ENCODE assay signal across 8 mouse cellular contexts in the genomic region with DNA sequence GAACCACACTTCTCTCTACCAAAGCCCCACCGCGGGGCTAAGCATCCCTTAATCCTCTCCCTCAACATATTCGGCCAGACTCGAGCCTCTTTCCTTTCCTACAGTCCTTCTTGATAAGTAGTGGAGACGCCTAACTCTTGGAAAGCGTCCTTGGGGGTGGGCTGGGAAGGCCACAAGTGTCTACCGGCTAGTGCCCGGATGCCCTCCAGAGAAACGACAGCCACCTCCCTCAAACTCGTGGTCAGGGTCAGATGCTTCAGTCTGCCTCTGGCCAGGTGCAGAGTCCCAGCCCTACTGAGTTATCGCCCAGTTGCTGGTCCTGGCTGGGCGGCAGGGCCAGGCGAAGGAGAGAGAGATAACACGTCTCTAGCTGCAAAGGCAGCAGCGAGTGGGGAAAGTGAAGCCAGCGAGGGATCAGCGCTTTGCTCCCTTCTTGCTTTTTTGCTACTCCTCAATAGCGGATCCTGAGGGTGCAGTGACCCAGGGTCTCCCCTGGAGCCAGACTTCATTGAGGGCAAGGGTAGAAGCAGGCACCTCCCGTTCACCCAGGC. TPM values are rescaled to one million over a fixed set of nuclear protein-coding genes. Genes with fewer than 3 reads are reported as not detected.
DNase-seq lines count a peak whose midpoint lies in the region; ATAC-seq and TF ChIP-seq lines count a peak whose summit lies in the region.

No protein-coding gene starts in this region.

- H3K9ac ChIP-seq in heart, embryonic 14.5 days (ENCODE audit: low read length), result peak overlapping the region; percentile 70
- peak overlapping the region; percentile 74 for H3K9ac ChIP-seq in liver, embryonic 11.5 days (ENCODE audit: low read depth, low read length)

- TF ChIP-seq CTCF in left cerebral cortex, adult 2 months (IDR thresholded peaks at IDR 0.05), result no peak
- no peak for TF ChIP-seq CTCF in small intestine, adult 2 months (IDR thresholded peaks at IDR 0.05; ENCODE audit: extremely low read depth, insufficient read length, insufficient replicate concordance, low read depth, low read length)

- H3K27ac ChIP-seq in left cerebral cortex, adult 2 months, result 0 out of 2 replicates have a peak overlapping the region, but pooled peaks have one; percentile 13
- H3K27ac ChIP-seq in heart, embryonic 14.5 days (replicated peaks in 1 of 2; ENCODE audit: control insufficient read depth in 1 of 2, insufficient read depth in 1 of 2, low read depth in 2 of 2, low read length in 2 of 2), result peak overlapping the region; percentile 7 to 63; a peak in 2 of 4 replicates
- peak overlapping the region; percentile 44 for H3K27ac ChIP-seq in liver, embryonic 11.5 days (ENCODE audit: low read depth, low read length)
- H3K27ac ChIP-seq in small intestine, adult 2 months (ENCODE audit: insufficient read depth, low read depth, low read length), result peak overlapping the region; percentile 39; the same call in 1 of the 2 replicates

- ATAC-seq in heart, embryonic 14.5 days (ENCODE audit: insufficient number of reproducible peaks, insufficient read depth, low FRiP score, low read depth), result no peak
- ATAC-seq in liver, embryonic 11.5 days (replicated peaks; ENCODE audit: low FRiP score), result peak; percentile 55

- peaks cover 8% of the 10 kb centered on the region for H3K27me3 ChIP-seq in heart, embryonic 14.5 days (ENCODE audit: control insufficient read depth, insufficient read depth, low read length)
- H3K27me3 ChIP-seq in liver, embryonic 11.5 days (replicated peaks; ENCODE audit: control insufficient read depth, insufficient read depth, low read length), result peaks cover 24% of the 10 kb centered on the region
- no peaks in the 10 kb centered on the region; the same call in 1 of the 2 replicates for H3K27me3 ChIP-seq in small intestine, adult 2 months (ENCODE audit: control insufficient read depth, insufficient read depth, low read length)

- H3K4me1 ChIP-seq in heart, embryonic 14.5 days (ENCODE audit: control insufficient read depth in 2 of 2, insufficient read depth in 2 of 2, low read length in 2 of 2), result peaks cover 21 to 29% of the 10 kb centered on the region in 2 experiments
- H3K4me1 ChIP-seq in liver, embryonic 11.5 days (replicated peaks; ENCODE audit: control insufficient read depth, insufficient read depth, low read length), result peaks cover 32% of the 10 kb centered on the region
- peaks cover 32% of the 10 kb centered on the region for H3K4me1 ChIP-seq in small intestine, adult 2 months (ENCODE audit: control insufficient read depth, insufficient read depth, insufficient read length, low read length)

- H3K9me3 ChIP-seq in heart, embryonic 14.5 days (ENCODE audit: control insufficient read depth, low read length), result no peaks in the 10 kb centered on the region
- no peaks in the 10 kb centered on the region for H3K9me3 ChIP-seq in liver, embryonic 11.5 days (ENCODE audit: control insufficient read depth, low read length)

- TF ChIP-seq POLR2A in small intestine, adult 2 months (IDR thresholded peaks at IDR 0.05; ENCODE audit: low read depth, low read length), result no peak

- peak overlapping the region; percentile 98 for H3K4me2 ChIP-seq in heart, embryonic 14.5 days (ENCODE audit: low read length)
- peak overlapping the region; percentile 99 for H3K4me2 ChIP-seq in liver, embryonic 11.5 days

- DNase-seq in left cerebral cortex, adult 2 months (ENCODE audit: extremely low spot score in 1 of 2, low spot score in 2 of 2), result no peak
- DNase-seq in left cerebral cortex, postnatal 4 days, result no peak
- DNase-seq in c-Kit-positive CD71-positive TER-119-positive erythroid progenitor cells, embryonic 14.5 days (ENCODE audit: low spot score), result peak; percentile 58
- peak; percentile 76 for DNase-seq in liver, embryonic 11.5 days (ENCODE audit: low spot score)
- DNase-seq in left cerebral cortex, postnatal 14 days (ENCODE audit: low spot score in 2 of 2), result no peak
- DNase-seq in thymus, postnatal 36 days, result no peak

- WGBS in heart, embryonic 14.5 days, result 2% methylated on average over 19 of the region's 19 CpGs
- 4% methylated on average over 19 of the region's 19 CpGs for WGBS in liver, embryonic 11.5 days
- WGBS in small intestine, adult 2 months, result 15% methylated on average over 19 of the region's 19 CpGs

- no peaks in the 10 kb centered on the region for H3K36me3 ChIP-seq in heart, embryonic 14.5 days (ENCODE audit: control insufficient read depth, insufficient read depth, low read length)
- no peaks in the 10 kb centered on the region for H3K36me3 ChIP-seq in liver, embryonic 11.5 days (ENCODE audit: control insufficient read depth, insufficient read depth, low read length)
- no peaks in the 10 kb centered on the region; the same call in 1 of the 2 replicates for H3K36me3 ChIP-seq in small intestine, adult 2 months (ENCODE audit: control insufficient read depth, insufficient read depth, low read length)

- peak overlapping the region; percentile 48 for H3K4me3 ChIP-seq in left cerebral cortex, adult 2 months
- peak overlapping the region; percentile 52 to 56 for H3K4me3 ChIP-seq in heart, embryonic 14.5 days (ENCODE audit: control insufficient read depth in 1 of 2, insufficient read depth in 1 of 2, low read depth in 1 of 2, low read length in 2 of 2)
- H3K4me3 ChIP-seq in liver, embryonic 11.5 days (ENCODE audit: low read depth, low read length), result peak overlapping the region; percentile 57
- peak overlapping the region; percentile 66 for H3K4me3 ChIP-seq in small intestine, adult 2 months (ENCODE audit: low read depth, low read length)

- intact Hi-C loops in left cerebral cortex, adult 2 months (cut with DNase I), result no loop called here
- intact Hi-C loops in left cerebral cortex, postnatal 4 days (cut with DNase I), result no loop called here
- intact Hi-C loops in left cerebral cortex, postnatal 14 days (cut with DNase I), result no loop called here

RNA-seq across cellular contexts. Expression of a gene that starts 0.6 kb away (rescaled TPM):
- 1 to 10 TPM; 1.4 to 1.7 TPM for total RNA-seq in left cerebral cortex, adult 2 months (2021)
- total RNA-seq in left cerebral cortex, postnatal 4 days (2021), result under 1 TPM; 0.50 to 0.54 TPM
- 1.6 and 1.8 TPM in 2 replicates for polyA plus RNA-seq in heart, embryonic 14.5 days (2014; fragmentation: Nextera tagmentation; extraction: Ambion mirVana)
- 3.9 and 4.2 TPM in 2 replicates for polyA plus RNA-seq in liver, embryonic 11.5 days (2014; fragmentation: Nextera tagmentation; extraction: Ambion mirVana)
- polyA plus RNA-seq in small intestine, adult 2 months (2012; rRNA removed), result 2.7 and 3.7 TPM in 2 replicates
- 1 to 10 TPM; 1.6 to 1.7 TPM for total RNA-seq in left cerebral cortex, postnatal 14 days (2021)

RNA-seq across cellular contexts. Expression of a gene that starts 1.4 kb away (rescaled TPM):
- total RNA-seq in left cerebral cortex, adult 2 months (2021), result 1 to 10 TPM; 3.6 to 5.0 TPM
- 1 to 10 TPM; 5.8 TPM for total RNA-seq in left cerebral cortex, postnatal 4 days (2021)
- polyA plus RNA-seq in heart, embryonic 14.5 days (2014; fragmentation: Nextera tagmentation; extraction: Ambion mirVana), result 28.7 and 30.0 TPM in 2 replicates
- 16.2 and 17.9 TPM in 2 replicates for polyA plus RNA-seq in liver, embryonic 11.5 days (2014; fragmentation: Nextera tagmentation; extraction: Ambion mirVana)
- 15.2 and 46.8 TPM in 2 replicates for polyA plus RNA-seq in small intestine, adult 2 months (2012; rRNA removed)
- total RNA-seq in left cerebral cortex, postnatal 14 days (2021), result 1 to 10 TPM; 4.9 to 5.8 TPM

RNA-seq across cellular contexts. Expression of a gene that starts 4.6 kb away (rescaled TPM):
- not detected for total RNA-seq in left cerebral cortex, adult 2 months (2021)
- total RNA-seq in left cerebral cortex, postnatal 4 days (2021), result not detected
- not detected in 2 replicates for polyA plus RNA-seq in heart, embryonic 14.5 days (2014; fragmentation: Nextera tagmentation; extraction: Ambion mirVana)
- not detected in 2 replicates for polyA plus RNA-seq in liver, embryonic 11.5 days (2014; fragmentation: Nextera tagmentation; extraction: Ambion mirVana)
- not detected in 2 replicates for polyA plus RNA-seq in small intestine, adult 2 months (2012; rRNA removed)
- total RNA-seq in left cerebral cortex, postnatal 14 days (2021), result not detected

RNA-seq across cellular contexts. Expression of a gene that starts 21.0 kb away (rescaled TPM):
- 100 to 1,000 TPM; 297 to 305 TPM for total RNA-seq in left cerebral cortex, adult 2 months (2021)
- 100 to 1,000 TPM; 150 to 151 TPM for total RNA-seq in left cerebral cortex, postnatal 4 days (2021)
- 13.6 and 15.2 TPM in 2 replicates for polyA plus RNA-seq in heart, embryonic 14.5 days (2014; fragmentation: Nextera tagmentation; extraction: Ambion mirVana)
- polyA plus RNA-seq in liver, embryonic 11.5 days (2014; fragmentation: Nextera tagmentation; extraction: Ambion mirVana), result 10.1 and 14.1 TPM in 2 replicates
- polyA plus RNA-seq in small intestine, adult 2 months (2012; rRNA removed), result 50.0 and 119 TPM in 2 replicates
- 100 to 1,000 TPM; 150 to 153 TPM for total RNA-seq in left cerebral cortex, postnatal 14 days (2021)

RNA-seq across cellular contexts. Expression of a gene that starts 24.9 kb away (rescaled TPM):
- 10 to 100 TPM; 89.7 to 91.7 TPM for total RNA-seq in left cerebral cortex, adult 2 months (2021)
- total RNA-seq in left cerebral cortex, postnatal 4 days (2021), result 100 to 1,000 TPM; 216 to 217 TPM
- 5.1 and 5.2 TPM in 2 replicates for polyA plus RNA-seq in heart, embryonic 14.5 days (2014; fragmentation: Nextera tagmentation; extraction: Ambion mirVana)
- 4.4 and 5.6 TPM in 2 replicates for polyA plus RNA-seq in liver, embryonic 11.5 days (2014; fragmentation: Nextera tagmentation; extraction: Ambion mirVana)
- 9.2 and 12.0 TPM in 2 replicates for polyA plus RNA-seq in small intestine, adult 2 months (2012; rRNA removed)
- total RNA-seq in left cerebral cortex, postnatal 14 days (2021), result 100 to 1,000 TPM; 127 to 129 TPM

Comparison
In these comparisons a context has a peak if more than half of its experiments do, and no peak if none do; other contexts are left out.
1. DNase-seq: peak in c-Kit-positive CD71-positive TER-119-positive erythroid progenitor cells, embryonic 14.5 days (single experiment) and liver, embryonic 11.5 days (single experiment); none in left cerebral cortex, adult 2 months (0 of 2), left cerebral cortex, postnatal 4 days (single experiment), left cerebral cortex, postnatal 14 days (0 of 2) and thymus, postnatal 36 days (0 of 2).
2. Peak in every context shown above with its lines, with median percentiles within 50 percentile points of each other: H3K27ac ChIP-seq and H3K4me3 ChIP-seq.